Mouse (Mus musculus): Measurements from ENCODE around the gene Ubr1.

The Ubr1 gene

DNA sequence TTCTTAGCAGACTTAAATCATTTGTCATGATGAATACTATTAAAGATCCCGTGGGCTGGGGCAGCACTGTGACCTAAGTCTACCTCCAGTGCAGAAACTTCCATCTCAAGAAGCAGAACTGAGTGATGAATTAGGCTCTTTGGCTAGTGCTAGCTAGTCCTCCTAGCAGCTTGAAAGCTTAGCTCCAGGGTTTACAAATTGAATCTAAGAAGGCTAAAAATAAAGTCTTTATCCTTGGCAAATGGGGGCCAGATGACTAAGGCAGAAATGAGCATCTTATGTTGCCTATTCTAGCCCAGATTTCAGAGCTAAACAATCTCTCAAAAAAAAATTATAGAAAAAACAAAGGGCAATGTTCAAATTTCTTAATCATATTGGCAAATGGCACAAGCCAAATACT is 109.8 kb downstream of the Ubr1 start:
- DNase-seq (ENCODE audit: low spot score in 2 of 2) = no peak

DNA sequence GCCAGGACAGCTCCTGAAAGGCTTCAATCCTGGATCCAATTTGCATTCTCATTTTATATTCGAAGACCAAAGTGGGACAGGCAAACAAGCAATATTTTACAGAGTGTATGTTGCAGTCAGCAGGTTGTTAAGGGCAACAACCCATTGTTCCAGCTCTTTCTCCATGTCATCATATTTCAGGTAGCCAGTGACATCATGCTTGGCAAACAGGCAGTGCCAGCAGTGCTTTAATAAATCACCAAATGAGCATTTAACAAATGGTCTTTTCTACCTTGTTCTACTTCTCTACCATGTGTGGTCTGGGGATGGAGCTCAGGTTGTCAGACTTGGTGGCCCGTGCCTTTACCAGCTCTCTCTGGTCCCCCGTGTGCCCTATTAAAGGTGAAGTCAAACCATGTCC is 112.4 kb downstream of the Ubr1 start:
- DNase-seq (ENCODE audit: low spot score in 2 of 2) = no peak

DNA sequence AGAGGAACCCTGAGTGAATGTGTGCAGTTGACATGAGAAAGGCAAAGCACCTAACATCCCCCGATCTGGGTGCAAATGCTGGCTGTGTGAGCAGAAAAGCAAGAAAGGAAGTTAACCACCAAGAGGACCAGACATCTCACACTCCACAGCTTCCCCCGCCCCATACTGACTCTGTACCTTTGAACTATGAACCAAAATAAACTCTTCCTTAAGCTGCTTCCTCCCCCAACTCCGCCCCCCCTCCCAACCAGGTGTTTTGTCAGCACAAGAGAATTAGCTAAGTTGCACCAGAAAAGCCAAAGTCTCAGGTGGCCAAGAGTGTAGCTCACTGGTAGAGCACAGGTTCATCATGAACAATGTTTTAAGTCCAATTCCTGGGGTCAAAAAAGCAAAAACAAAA is 117.4 kb downstream of the Ubr1 start:
- DNase-seq (ENCODE audit: low spot score in 2 of 2) = no peak

DNA sequence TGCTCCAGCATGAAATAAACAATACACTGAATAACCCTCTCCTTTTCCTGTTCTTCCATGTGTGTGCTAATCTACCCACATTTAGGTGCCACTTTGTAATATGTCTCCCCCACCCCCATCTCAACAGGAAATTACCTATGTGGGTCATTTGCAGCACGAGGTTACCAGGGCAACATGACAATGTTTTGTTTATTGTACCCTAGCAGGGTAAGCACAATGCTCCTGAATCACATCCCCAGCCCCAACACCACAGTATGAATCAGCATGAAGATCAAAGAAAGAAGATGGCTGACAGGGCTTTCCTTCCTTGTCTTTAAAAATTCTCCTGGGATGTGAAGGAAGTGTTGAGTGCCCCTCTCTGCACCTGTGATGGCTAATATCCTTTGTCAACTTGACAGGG is 117.9 kb downstream of the Ubr1 start:
- DNase-seq (ENCODE audit: low spot score in 2 of 2) = no peak

DNA sequence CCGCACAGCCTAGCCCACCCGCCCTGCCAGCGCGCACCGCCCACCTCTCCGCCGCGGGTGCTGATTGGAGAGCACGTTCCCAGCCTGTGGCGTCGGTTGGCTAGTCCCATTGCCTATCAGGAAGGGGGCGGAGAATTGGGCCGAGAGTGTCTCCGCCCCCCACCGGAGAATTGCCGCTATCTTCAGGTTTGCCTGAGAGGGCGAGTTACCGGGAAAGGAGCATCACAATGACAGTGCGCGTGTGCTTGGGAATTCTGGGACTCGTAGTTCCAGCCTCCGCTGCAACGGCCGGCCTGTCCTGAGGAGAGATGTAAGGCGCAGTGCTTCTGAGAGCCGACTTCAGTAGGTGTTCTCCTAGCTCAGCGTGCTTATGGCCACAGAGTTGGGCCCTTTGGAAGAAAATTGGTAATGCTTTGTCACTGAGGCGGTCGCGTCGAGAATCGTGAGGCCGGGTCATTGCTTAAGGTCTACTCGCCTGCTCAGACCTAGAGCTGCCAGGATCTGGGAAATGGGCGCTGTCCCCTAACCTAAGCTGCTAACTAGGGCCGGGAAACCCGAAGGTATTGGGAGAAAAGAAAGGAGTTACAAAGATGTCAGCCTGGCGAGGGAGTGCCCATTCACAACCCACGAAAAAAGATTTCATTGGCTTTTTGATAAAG is 120.0 kb downstream of the Ubr1 start, which contains the start of gene Ttbk2:
TSS of gene Ttbk2 (minus strand) at position 181 of the 659 bp plus-strand sequence.
- peak; percentile 96 to 97 for DNase-seq (ENCODE audit: low spot score in 2 of 2)

DNA sequence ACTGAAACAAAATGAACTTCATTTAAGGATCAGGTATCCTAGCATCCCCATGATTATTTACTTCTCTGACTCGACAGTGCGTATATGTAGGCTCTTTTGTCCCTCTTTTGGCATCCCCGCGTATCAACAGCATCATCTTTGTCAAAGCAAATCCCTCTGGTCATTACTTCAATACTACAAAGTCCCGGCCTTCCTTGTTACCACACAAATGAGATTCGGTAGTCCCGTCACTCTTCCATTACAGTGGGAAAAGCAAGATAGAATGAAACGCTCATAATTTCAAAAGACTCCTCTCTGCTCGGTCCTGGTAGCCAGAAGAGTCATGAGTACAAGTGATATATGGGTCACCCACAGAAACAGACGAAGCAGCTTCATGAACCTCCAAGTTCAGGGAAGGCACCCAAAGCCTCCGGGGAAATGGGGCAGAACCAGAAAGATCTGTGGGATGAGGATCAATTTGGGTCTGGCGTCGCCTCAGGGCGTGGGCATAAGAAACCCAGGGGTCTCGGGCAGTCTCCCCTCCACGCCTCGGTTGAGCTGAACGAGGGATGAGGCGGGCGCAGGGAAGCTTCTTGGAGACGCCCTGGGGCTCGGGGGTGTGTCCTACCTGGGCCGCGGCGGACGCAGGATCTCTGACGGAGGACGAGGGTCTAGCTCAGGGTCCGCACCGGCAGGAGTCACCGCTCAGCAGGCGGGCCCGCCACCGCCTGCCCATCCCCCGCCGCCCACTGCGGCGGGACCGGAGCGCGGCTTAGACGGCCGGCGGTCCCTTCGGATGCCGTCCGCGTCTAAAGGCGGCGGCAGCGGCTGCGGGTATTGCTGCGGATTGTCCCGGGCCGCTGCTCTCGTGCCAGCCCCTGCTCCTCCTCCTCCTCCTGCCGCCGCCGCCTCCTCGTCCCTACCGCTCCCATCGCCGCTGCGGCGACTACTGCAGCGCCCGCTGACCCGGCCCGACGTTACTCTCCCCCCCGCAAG is 120.8 kb downstream of the Ubr1 start, which contains the start of gene Cdan1:
TSS of gene Cdan1 (minus strand) at position 680 of the 975 bp plus-strand sequence.
- DNase-seq (ENCODE audit: low spot score in 2 of 2) = peak; percentile 35 to 37

DNA sequence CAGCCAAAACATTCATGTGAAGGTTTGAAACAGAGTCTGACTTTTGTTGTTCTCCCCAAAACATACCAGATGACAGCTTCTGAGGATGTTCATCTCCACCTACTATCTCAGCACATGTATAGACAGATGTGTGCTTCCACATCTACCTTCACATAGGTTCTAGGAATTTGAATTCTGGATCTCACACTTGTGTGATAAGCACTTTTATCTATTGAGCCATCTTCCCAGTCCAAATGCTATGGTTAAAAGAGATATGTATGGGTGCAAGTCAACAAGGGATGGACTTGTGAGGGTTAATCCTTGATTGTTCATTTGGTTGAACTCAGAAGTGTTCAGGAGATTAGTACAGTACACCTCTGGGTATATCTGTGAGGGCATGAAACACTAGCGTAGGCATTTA is 125.2 kb downstream of the Ubr1 start:
- DNase-seq (ENCODE audit: low spot score in 2 of 2) = no peak

DNA sequence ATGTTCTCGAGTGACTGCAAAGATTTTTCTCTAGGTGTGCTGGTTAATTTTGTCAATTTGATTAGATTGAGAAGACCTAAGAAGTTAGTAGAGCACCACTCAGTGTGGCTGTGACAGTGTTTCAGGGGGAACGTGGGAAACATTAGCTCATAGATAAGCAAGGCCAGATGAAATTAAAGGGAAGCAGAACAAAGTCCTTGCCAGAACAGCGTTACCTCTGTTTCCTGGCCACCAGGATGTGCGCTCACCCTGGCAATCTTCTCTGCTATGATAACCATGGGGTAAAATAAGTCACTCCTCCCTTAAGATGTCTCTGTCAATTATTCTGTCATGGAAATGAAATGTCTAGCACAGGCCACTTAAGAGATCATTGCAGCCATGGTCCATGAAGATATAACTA is 126.5 kb downstream of the Ubr1 start:
- no peak for DNase-seq (ENCODE audit: low spot score in 2 of 2)

DNA sequence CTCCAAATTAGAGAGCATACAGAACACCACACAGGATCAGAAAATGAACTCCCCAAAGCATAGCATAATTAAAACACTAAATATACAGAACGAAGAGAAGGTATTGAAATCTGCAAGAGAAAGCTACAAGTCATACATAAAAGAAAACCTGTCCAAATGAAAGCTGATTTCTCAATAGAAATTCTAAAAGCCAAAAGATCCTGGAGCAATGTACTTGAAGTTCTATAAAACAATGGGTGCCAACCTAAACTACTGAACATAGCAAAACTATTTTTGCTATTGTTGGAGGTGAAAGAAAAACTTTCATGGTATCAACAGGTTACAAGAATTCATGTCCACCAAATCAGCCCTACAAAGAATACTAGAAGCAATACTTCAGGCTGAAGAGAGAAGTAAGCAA is 129.3 kb downstream of the Ubr1 start:
- no peak for DNase-seq (ENCODE audit: low spot score in 2 of 2)

DNA sequence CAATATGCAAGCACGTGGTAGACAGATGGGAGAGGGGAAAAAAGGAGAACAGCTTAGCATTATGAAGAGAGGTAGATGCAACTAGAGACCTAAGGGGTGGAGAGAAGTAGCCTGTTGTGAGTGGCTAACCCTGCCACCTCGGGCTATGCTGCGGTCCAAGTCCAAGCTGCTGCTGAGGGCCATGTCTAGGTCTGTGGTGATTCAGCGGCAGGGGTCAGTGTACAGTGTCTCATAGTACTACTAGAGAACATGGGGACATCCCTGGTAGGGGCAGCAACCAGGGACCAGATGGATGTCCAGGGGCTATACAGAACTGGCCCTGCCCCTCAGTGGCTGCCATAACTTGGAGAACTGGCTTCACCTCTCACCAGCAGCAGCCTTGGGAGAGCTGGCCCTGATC is 135.3 kb downstream of the Ubr1 start:
- no peak for DNase-seq (ENCODE audit: low spot score in 2 of 2)

DNA sequence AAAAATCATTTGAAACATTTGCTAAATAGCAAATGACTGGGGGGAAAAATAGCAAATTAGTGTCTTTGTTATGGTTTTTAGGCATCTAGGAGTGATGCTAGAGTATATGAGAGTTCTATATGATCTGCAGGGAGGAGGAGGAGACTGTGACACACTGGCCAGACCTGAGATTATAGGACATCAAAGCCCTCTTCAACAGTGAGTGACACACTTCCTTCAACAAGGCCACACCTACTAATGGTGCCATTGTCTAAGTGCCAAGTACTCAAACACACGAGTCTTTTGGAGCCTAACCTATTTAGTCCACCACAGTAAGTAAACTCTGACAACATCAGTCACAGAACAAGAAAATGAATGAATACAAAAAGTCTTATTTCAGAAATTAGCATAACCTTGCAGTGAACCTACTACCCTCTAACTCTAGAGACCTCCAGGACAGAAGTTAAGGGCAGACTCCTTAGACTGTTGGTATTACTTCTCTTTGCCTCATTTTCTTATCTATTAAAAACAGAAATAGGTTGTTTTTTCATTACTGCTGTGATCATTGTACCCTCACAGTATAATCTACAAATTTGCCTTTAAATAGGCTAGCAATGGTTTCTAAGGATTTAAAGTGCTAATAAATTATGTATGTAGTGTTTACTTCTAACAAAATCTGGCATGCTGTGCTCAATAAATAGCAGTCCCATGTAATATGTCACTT is 143.4 kb downstream of the Ubr1 start:
- DNase-seq (ENCODE audit: low spot score in 2 of 2) = no peak

Data from urinary bladder, postnatal 36 days (tissue).